Mouse (Mus musculus) right cerebral cortex, postnatal 4 days (tissue): ENCODE data around the gene Ppip5k2.

Experiments used
- DNase-seq: peaks from one replicate; pipeline ENCODE4 v3.0.0-alpha.2; 2022

The Ppip5k2 gene

DNA sequence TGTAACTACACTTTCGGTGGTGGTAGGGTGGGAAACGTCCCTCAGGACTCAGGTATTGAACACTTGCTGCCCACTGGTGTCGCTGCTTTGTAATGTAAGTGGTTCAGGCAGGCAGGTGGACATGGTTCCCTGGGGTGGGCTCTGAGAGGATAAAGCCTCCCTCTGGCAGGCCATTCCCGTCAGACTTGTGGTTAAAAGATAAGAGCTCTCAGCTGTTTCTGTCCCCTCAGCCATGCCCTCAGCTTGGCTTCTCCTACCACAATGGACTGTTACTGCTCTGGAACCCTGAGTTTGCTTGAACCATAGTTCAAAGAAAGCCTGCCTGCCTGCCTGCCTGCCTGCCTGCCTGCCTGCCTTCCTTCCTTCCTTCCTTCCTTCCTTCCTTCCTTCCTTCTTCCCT, 15.8 kb downstream of the Ppip5k2 start:
- DNase-seq: no peak

DNA sequence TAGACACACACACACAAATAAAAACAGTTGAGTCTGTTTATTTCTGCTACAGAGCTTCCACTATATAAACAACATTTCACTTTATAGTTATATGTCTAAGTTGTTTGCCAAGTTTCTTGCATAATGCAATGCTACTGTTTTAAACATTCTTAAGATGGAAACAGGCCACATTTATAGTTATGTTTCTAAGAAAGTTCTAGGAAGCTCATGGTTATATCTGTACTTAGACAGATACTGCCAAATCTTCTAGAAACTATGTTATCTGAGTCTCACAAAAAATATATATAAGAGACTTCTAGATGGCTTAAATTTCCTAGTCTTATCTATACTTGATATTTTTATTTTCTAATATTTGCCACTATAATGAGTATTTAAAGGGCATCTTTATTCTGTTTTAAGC, 17.0 kb downstream of the Ppip5k2 start:
- DNase-seq: no peak

DNA sequence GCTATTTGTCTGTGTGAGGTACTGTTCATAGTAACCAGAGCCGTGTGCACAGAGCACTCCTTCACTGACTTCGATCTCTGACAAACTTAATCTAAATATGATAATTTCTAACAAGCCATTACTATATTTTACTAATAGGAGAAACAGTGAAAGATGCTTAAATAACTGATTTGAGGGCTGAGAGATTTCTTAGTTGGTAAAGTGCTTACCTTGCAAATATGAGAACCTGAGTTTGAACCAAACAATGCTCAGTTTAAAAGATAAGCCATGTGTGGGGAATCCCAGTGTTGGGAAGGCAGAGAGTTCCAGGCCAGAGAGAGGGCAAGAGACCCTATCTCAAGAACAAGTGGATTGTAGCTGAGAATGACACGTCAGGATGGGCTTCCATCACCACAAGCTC, 22.0 kb downstream of the Ppip5k2 start:
- DNase-seq: no peak

DNA sequence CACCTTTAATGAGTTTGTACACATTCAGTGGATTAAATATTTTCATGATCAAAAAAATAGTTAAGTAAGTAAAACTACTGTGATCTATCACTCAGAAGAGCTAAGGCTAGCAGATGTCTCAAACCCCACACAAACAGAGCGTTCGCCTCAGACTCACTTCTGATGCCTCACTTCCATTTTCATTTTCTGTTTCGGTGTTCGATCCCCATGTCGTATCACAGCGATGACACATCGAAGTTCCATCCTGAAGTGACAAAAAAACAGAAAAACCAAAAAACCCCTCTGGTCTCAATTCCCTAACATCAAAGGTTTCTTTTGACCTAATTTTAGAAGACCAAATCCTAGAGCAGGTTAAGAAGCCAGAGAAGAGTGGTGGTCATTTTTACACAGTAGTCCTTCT, 23.9 kb downstream of the Ppip5k2 start:
- DNase-seq: no peak

DNA sequence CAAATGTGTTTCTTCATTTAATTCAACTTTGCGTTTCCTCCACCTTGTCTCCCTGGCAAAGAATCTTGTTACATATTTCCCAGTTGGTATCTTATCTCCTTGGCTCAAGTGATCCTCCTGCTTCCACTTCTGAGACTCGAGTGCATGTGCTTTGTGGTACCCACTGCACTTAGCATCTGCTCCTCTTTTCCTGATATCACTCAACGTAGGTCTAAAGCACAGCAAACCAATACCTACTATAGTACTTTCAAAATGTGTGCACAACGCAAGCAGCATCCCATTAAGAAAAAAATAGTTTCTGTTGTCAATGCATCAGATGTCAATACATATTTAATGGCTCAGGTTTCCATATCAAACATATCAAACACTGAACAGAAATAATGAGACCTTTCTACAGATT, 24.5 kb downstream of the Ppip5k2 start:
- DNase-seq: no peak

DNA sequence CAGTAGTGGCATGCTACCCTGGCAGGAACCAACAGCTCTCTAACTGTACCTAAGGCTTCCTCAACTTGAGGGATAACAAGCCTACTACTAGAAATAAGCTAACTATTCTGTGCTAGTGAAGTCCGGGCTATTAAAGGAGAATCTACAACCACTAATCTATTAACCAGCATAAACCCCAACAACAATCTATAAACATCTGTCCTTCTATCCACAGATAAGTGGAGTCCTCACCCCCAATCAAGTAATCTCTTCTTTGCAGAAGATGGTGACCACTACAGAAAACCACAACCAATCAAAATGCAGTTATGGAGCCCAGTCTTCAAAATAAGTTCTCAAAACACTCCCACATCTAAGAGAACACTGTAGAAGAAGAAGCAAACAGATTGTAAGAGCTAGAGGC, 27.1 kb downstream of the Ppip5k2 start:
- DNase-seq: no peak

DNA sequence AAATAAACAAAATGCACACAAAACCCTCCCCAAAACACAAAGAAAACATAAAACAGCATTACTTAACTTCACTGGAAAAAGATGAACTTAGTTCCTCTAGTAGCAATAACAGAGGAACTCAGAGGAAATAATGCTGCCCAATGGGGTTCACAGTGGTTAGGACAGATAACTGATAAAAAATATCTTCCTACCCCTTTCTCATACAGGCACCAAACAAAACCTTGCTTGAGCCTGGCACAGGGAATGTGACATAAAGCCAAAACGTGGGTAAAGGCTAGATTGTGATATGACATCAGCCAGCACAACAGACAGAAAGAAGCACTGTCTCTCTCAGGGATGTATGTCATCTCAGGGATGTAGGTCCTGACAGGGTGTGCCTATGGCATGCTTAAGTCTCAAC, 40.9 kb downstream of the Ppip5k2 start:
- no peak for DNase-seq

DNA sequence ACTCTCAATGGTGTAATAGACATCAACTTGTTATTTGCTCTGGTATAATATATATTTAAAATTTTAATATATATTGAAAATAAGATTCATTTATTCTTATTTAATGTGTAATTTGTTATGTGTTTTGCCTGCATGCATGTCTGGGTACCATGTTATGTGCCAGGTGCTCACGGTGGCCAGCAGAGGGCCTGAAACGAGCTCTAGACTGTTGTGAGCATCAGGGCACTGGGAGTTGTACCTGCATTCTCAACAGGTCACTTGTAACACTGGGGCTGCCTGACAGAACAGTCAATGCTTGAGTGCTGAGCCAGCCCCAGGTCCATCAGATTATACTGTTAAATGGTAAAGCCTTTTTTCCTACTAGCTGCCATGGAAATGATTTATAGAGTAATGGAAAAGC, 43.5 kb downstream of the Ppip5k2 start:
- no peak for DNase-seq

DNA sequence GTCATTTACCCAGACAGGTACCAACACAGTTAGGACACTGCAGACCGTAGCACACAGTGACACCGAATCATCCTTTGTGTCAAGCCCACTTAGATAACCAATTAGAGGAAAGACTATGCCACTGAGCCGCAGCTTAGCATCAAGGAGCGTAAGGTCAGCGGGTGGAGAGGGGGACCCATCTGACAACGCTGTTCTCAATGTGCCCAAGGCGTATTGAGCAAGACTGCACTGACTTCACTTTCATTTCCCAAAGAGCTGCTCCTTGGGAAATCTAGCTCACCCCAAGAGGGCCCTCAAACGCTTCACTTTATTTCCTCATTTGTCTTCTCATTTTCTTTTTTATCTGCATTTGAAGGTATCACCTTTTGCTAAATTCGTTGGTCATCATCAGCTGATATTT, 51.8 kb downstream of the Ppip5k2 start:
- DNase-seq: no peak

DNA sequence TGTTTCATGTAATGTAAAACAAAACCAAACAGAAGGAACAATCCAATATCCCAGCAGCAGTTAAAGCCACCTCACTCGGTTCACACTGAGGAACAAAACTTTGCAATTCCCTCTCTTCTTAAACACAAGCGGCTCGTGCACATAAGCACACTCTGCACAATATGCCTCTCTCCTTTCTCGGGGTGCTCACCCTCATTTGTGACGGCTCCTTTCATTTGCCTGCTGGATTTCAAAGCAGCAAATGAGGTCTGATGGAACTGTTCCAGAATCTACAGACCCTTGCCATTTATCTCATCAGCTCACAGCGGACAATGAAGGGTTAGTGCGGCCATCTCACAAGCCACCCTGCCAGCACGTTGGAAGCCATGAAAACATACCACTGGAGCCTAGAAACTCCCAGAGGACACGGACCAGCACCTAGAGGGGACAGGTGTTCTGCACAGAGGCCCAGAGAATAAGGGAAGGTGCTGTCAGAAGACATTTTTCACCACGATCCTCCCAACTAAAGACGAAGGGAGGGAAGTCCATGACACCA, 55.8 kb downstream of the Ppip5k2 start:
- DNase-seq: no peak

DNA sequence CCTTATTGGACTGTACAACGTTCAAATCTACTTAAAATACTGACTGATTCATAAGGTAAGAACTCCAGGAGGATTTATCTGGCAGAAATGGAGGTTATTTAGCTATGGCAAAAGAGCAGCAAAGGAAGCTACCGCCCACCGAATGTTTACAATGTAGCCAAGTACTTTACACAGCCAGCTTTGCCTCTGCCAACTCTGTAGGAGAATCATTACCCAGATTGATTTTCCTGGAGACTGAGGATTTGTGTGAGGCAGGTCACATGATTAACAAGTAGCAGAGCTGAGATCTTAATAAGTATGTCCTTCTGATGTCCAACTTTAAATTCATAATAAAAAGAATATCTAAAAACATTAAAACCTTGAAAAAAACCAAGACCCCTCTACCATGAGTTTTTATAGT, 59.7 kb downstream of the Ppip5k2 start:
- no peak for DNase-seq

DNA sequence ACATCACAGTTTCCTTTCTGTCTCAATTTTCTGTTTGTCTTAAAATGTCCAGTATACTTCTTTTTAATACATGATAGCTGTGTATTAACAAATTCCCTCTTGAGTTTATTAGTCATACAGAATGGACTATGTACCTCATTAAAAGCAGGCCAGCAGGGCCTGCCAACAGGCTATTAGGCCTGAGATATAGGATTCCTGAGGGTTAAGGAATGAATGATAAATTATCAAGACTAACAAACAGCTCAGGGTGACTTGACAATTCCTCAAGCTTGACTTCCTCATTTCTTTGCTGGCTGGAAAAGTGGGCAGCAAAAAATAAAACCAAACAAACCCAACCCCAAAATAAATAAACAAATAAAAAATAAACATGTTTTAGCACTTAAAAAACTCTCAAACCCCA, 64.8 kb downstream of the Ppip5k2 start:
- DNase-seq: no peak

DNA sequence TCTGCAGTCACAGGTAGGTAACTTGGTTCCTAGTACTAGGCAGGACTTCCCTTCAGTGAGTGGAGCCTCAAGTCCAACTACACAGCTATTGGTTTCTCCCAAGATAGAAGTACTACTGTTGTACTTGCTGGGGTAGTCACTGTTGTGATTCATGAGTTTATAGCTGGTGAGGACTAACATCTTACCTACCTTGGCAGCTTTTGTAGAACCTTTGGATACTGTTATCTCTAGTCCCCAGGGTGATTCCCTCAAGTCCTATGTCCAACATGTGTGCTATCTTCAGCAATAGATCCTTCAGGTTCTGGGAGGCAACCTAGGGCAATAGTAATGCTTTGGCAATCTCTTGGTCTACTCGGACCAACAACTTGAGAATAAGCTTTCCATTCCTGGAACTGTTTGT, 65.6 kb downstream of the Ppip5k2 start:
- no peak for DNase-seq

DNA sequence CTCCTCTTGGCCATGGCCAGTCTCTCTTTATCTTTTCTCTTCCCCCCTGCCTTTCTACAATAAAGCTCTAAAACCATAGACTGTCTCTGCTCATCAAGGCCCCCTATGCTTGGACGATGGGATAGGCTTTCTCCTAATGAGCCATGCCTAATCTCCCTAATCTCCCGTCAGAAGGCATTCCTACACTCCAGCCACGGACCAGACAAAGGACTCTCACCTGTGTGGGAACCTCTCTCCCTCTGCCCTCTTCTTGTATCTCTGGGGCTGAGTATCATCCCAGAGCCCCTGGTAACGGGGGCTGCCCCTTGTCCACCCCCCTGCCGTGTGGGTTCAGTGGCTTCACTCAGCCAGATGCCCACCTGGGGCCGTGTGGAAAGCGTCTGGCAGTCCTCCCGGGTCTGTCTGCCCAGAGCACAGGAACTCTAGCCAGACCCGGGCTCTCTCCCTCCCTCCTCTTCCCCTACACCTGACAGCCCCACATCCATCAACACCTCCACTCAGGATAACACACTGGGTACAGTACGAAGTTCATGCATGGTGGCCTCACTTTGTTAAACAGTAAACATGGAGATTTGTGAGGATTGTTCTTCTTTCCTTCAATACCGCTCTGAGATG, 71.1 kb downstream of the Ppip5k2 start:
- no peak for DNase-seq

DNA sequence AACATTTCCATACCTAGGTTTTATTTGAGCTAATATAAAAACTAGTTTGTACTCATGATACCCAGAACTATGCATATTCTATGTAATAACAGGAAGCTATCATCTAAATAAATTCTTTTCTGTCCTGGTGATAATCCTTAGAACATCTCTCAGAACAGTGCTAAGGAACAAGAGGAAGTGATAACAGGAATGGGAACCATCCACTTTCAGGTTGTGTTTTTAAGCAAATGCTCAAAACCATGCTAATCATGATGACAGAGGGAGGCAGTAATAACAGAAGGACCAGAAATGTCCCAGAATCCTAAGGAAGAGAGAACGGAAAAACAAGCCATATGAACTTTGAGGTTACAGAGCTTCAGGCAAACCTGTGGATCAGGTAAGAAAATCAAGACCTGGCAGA, 72.9 kb downstream of the Ppip5k2 start:
- no peak for DNase-seq

DNA sequence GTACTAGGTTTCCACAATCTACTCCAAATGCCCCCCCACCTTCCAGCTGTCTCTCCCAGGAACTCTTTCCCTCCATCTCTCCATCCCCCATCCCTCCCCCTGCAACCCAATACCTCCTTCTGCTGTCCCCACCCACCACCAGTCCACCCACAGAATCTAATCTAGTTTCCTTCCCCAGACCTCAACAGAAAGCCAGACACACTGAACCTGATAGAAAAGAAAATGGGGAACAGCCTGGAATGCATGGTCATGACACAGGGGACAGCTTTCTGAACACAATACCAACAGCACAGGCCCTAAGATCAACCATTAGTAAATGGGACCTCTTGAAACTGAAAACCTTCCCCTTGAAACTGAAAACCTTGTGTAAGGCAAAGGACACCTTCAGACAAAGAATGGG, 76.4 kb downstream of the Ppip5k2 start:
- DNase-seq: no peak

DNA sequence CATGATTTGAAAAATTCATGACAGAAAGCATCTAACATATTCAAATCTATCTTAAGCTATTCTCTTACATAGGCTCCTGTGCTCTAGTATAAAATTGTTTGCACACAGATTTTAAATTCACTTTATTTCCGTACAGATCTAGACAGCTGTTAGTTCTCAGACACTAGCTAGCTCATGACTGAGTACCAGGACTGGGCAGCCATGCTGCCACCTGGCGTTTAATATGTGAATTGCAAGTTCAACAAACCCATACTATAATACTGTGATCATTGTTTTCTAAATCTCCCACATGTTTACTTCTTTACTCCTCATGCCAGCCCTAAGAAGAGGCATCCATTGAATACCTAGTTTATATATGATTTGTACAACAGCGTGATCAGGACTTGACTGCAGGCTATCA, 81.5 kb downstream of the Ppip5k2 start:
- DNase-seq: peak; percentile 27

DNA sequence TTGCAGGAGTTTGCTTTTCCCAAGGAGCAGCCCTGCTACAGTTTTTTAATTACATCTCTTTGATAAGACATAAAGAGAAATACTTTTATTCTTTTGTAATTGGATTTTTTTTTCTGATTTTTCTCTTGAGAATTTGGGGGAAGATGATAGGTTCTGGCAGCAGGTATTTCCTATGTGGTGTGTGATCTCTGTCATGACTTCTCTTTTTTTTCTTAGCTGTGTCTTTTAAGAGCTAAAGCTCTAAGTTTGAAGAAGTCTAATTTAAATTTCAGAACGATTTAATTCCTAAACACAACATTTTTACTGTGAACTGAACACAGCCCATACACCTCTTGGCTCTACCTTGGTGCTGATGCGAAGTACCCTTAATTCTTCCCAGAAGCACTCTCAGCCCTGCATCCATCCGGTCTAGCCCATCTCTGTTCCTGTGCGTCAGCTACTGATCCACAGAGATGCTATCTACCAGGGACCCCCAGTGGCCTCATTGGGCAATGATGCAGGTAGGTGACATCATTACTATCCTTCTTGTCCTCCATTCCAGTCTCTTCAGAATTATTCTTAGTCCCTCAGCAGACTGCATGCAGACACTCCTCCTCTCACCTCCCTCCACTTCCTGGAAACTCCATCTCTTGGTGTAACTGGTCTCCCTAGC, 93.6 kb downstream of the Ppip5k2 start:
- DNase-seq: no peak

DNA sequence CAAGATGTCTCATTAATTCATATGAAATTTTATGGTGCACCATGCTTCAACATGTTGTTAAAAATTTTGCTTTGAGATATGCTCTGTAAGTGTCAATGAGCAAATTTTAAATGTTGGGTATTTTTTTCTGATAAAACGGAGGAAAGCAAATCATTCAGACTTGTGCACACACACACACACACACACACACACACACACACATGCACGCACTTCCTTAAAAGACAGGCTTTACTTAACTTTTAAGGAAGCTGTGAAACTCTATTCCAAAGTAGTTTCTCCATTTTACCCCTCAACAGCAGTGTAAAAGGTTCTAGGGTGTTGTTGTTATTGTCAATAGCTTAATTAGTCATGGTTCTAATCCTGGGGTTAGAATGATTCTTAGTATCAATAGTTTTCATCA, 94.1 kb downstream of the Ppip5k2 start:
- DNase-seq: no peak

DNA sequence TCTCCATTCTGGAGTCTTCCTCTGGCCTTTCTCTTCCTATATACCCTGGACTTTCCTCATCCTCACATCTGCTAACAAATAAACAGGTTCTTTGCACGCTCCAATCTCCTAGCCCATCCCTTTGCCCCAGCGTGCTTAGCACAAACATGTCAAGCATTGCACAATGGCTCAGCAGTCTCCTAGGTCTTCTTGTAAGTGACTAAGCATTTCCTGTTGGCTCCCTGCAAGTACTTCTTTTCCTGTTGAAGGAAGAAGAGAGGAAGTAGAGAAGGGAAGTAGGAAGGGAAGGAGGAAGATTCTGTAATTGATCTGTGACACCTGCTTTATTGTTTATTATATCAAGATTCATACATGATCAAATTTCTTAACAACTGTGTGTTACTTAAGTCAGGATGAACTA, 97.4 kb downstream of the Ppip5k2 start:
- DNase-seq: no peak

DNA sequence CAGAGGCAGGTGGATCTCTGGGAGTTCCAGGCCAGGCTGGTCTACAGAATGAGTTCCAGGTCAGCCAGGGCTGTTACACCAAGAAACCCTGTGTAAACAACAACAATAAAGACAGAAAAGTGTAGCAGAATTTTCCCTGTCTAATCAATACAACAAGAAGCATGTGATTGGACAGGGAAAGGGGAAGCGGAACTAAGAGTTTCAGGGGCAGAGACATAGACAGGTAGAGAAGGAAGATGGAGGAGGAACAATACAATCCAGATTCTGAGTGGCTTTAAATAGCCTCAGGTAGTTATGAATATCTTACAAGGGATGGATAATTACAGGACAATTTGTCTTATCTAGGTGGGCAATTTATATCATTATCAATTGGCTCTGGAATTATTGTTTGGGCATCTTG, 102.9 kb downstream of the Ppip5k2 start:
- no peak for DNase-seq

DNA sequence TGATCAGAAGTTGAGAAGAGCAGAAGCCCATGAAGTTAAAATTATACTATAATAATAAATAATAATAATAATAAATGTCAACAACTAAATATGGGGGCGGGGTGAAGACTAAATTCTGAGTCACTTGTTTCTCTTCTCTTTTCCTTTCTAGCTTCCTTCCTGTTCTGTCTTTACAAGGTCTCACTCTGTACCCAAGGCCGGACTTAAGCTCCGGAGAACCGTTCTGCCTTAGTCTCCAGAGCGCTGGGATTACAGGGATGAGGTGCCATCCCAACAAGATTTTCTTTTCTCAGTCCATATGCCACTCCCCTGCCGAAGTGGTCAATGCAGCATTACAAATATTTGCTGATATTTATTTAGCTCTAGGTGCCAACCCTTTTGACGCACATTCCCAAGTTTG, 107.9 kb downstream of the Ppip5k2 start:
- no peak for DNase-seq

DNA sequence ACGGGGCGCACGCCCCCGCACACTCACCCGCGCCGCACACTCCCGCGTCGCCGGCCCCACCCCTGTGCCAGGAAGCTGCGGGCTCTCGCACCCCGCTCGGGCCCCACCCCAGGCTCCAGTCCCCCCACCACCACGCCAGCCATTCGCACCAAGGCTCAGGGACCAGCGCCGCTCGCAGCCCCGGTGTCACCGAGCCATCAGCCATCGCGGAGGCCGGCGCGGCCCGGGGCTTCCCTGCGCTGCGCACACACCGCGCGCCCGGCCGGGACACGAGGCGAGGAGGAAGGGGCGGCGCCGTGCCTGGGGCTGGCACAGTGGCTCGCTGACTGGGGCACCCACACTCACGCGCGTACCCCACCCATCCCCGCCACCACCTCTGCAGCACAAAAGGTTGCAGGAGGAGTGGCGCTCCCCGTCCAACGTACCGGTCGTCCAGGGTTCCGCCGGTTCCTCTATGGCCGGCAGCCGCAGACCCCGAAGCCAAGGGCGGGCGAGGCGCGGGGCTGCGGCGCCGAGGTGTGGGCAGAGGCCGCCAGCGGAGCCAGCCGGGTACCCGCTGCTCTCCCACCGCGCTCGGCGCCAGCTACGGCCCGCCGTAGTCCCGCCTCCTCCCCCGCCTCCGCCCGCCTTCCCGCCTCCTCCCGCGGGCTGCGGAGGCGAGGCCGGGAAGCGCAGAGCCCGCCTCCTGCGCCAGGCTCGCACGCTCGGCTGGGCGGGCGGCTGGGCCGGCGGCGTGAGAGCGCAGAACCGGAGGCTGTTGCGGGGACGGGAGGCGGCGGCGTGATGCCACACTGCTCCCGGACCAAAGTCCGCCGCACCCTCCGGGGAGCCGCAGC, 108.6 kb downstream of the Ppip5k2 start, which contains the start of gene D1Ertd622e:
TSS of gene D1Ertd622e (minus strand) at position 669 of the 836 bp plus-strand sequence.
- DNase-seq: peak; percentile 84
